Mouse (Mus musculus): ENCODE data around the gene Tyw5. TPM values are rescaled to one million over a fixed set of nuclear protein-coding genes. Genes with fewer than 3 reads are reported as not detected.

Gene Tyw5
- polyA plus RNA-seq, 1 experiment, result 7.1 TPM

- no peaks in the 10 kb centered on the region for H3K27me3 ChIP-seq (ENCODE audit: control insufficient read depth, insufficient read depth, low read length)
- H3K27ac ChIP-seq (ENCODE audit: control insufficient read depth, insufficient read depth, low read depth, low read length), result no peak overlapping the region
- no peaks in the 10 kb centered on the region for H3K36me3 ChIP-seq (ENCODE audit: control insufficient read depth, insufficient read depth, low read length)
- no peak overlapping the region for H3K4me3 ChIP-seq (ENCODE audit: control insufficient read depth, low read depth, low read length)
- TF ChIP-seq CTCF (IDR thresholded peaks at IDR 0.05; ENCODE audit: control insufficient read depth, insufficient read depth, insufficient replicate concordance, low read depth, low read length), result no peak
- no peak for TF ChIP-seq POLR2A (IDR thresholded peaks at IDR 0.05; ENCODE audit: control insufficient read depth, low read depth, low read length)
- no peaks in the 10 kb centered on the region for H3K4me1 ChIP-seq (ENCODE audit: control insufficient read depth, insufficient read depth, low read length)
Observed at GRCm38 (mm10) chr1:57358546-57358945, 48.4 kb downstream of the Tyw5 start.

GRCm38 (mm10) chr1:57351941-57352340, 55.0 kb downstream of the Tyw5 start:
- Histone ChIP-seq H3K27me3 (ENCODE audit: control insufficient read depth, insufficient read depth, low read length) (no peaks in the 10 kb centered on the region), H3K4me1 (ENCODE audit: control insufficient read depth, insufficient read depth, low read length) (no peaks in the 10 kb centered on the region), H3K4me3 (ENCODE audit: control insufficient read depth, low read depth, low read length) (no peak overlapping the region), H3K36me3 (ENCODE audit: control insufficient read depth, insufficient read depth, low read length) (no peaks in the 10 kb centered on the region), H3K27ac (ENCODE audit: control insufficient read depth, insufficient read depth, low read depth, low read length) (no peak overlapping the region)
- TF ChIP-seq POLR2A (IDR thresholded peaks at IDR 0.05; ENCODE audit: control insufficient read depth, low read depth, low read length) (no peak), CTCF (IDR thresholded peaks at IDR 0.05; ENCODE audit: control insufficient read depth, insufficient read depth, insufficient replicate concordance, low read depth, low read length) (no peak)

DNA sequence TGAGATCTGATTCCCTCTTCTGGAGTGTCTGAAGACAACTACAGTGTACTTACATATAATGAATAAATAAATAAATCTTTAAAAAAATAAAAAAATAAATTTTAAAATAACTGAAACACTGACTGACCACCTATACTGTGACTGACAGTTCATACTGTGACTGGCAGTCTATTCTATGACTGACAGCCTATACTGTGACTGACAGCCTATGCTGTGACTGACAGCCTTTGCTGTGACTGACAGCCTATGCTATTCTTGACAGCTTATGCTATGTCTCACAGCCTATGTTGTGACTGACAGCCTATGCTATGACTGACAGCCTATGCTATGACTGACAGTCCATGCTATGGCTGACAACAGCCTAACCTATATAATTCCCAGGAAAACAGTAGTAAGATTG, 59.4 kb downstream of the Tyw5 start:
- Histone ChIP-seq H3K27me3 (ENCODE audit: control insufficient read depth, insufficient read depth, low read length) (no peaks in the 10 kb centered on the region), H3K4me1 (ENCODE audit: control insufficient read depth, insufficient read depth, low read length) (no peaks in the 10 kb centered on the region), H3K27ac (ENCODE audit: control insufficient read depth, insufficient read depth, low read depth, low read length) (no peak overlapping the region), H3K36me3 (ENCODE audit: control insufficient read depth, insufficient read depth, low read length) (no peaks in the 10 kb centered on the region), H3K4me3 (ENCODE audit: control insufficient read depth, low read depth, low read length) (no peak overlapping the region)
- no peak for TF ChIP-seq CTCF (IDR thresholded peaks at IDR 0.05; ENCODE audit: control insufficient read depth, insufficient read depth, insufficient replicate concordance, low read depth, low read length)

- no peak for TF ChIP-seq CTCF (IDR thresholded peaks at IDR 0.05; ENCODE audit: control insufficient read depth, insufficient read depth, insufficient replicate concordance, low read depth, low read length)
- TF ChIP-seq POLR2A (IDR thresholded peaks at IDR 0.05; ENCODE audit: control insufficient read depth, low read depth, low read length), result no peak
- no peak overlapping the region for H3K4me3 ChIP-seq (ENCODE audit: control insufficient read depth, low read depth, low read length)
- H3K27ac ChIP-seq (ENCODE audit: control insufficient read depth, insufficient read depth, low read depth, low read length), result no peak overlapping the region
- no peaks in the 10 kb centered on the region for H3K4me1 ChIP-seq (ENCODE audit: control insufficient read depth, insufficient read depth, low read length)
- H3K27me3 ChIP-seq (ENCODE audit: control insufficient read depth, insufficient read depth, low read length), result no peaks in the 10 kb centered on the region
- H3K36me3 ChIP-seq (ENCODE audit: control insufficient read depth, insufficient read depth, low read length), result no peaks in the 10 kb centered on the region
Observed at GRCm38 (mm10) chr1:57341197-57341596, 65.7 kb downstream of the Tyw5 start.

DNA sequence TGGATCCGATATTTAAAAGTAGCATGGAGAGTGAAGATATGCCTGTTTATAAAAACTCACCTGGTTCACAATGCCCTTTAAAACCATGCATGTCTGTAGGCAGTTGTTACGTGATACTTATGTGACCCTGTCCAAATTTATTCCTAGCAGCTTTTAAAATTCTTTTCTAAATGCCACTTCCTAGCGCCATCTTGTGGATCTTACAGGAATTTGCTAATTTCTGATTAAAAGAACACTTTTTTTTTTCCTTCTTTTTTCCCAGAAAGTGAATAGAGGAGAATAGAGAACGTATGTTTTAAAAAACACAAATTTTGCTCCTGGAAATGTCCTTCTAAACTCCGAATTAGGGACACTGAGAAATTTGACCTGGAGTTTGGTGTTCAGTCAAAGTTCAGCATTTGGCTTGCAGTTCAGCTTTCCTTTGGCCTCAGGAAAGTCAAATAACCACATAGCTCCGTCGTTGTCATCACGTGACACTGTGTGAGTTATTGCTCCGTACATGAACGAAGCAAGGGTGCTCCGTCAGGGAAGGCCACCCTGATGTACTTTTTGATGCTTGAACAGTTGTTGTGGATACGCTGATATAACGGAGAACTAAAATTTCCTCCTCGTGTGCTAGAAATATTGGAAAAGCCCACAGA, 67.6 kb downstream of the Tyw5 start:
- Histone ChIP-seq H3K4me3 (ENCODE audit: control insufficient read depth, low read depth, low read length) (no peak overlapping the region), H3K27me3 (ENCODE audit: control insufficient read depth, insufficient read depth, low read length) (no peaks in the 10 kb centered on the region), H3K27ac (ENCODE audit: control insufficient read depth, insufficient read depth, low read depth, low read length) (no peak overlapping the region), H3K36me3 (ENCODE audit: control insufficient read depth, insufficient read depth, low read length) (no peaks in the 10 kb centered on the region), H3K4me1 (ENCODE audit: control insufficient read depth, insufficient read depth, low read length) (no peaks in the 10 kb centered on the region)
- TF ChIP-seq POLR2A (IDR thresholded peaks at IDR 0.05; ENCODE audit: control insufficient read depth, low read depth, low read length) (no peak), CTCF (IDR thresholded peaks at IDR 0.05; ENCODE audit: control insufficient read depth, insufficient read depth, insufficient replicate concordance, low read depth, low read length) (no peak)

Other genes starting within 250 kb of the Tyw5 start
- gene 1700066M21Rik, start 29.5 kb downstream of the Tyw5 start, polyA plus RNA-seq (2012; rRNA removed), result 12.7 and 12.8 TPM in 2 replicates
- gene Maip1, start 773 bp downstream of the Tyw5 start, polyA plus RNA-seq (2012; rRNA removed), result 3.4 and 3.5 TPM in 2 replicates